Mouse (Mus musculus): ENCODE measurements around the gene Vps54. TPM values are rescaled to one million over a fixed set of nuclear protein-coding genes. Genes with fewer than 3 reads are reported as not detected.

Vps54 gene
- polyA plus RNA-seq, 1 experiment from 2014 or later: 9.6 TPM

DNA sequence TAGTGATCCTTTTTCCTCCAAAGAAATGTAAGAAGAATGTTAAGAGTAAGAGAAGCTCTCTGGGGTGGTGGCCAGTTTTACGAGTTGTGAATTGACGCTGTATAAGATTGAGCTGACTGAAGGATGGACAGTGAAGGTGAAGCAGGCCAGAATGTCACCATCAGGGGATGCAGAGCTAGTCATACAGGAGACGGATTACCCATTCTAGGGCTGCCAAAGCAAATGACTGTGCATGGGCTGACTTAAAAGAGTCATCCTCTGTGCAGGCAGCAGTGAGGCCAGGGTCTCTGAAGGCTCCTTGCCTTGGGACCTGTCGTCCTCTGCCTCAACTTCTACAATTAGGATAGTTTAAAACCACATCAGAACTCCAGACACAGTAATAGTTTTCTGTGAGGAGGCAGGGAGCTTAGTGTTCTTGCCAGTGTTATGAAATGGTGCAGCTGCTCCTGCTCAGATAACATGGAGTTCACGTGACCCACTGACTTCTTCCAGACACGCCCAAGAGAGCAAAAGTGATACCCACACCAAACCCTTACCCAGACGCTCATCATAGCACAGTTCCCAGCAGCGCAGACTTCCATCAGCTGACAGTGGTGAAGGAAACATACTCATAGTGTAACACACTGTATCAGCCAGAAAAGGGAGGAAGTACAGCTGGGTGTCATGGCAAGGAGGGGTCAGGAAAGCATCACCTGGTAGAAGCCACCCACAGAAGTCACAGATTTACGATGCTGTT, 75.0 kb downstream of the Vps54 start:
- ATAC-seq (ENCODE audit: insufficient read depth, low FRiP score): peak; percentile 37; the same call in 1 of the 2 replicates
- Histone ChIP-seq H3K4me1 (ENCODE audit: control insufficient read depth, insufficient read depth, low read length) (no peaks in the 10 kb centered on the region), H3K9ac (ENCODE audit: low read length) (no peak overlapping the region), H3K27me3 (ENCODE audit: control insufficient read depth, insufficient read depth, low read length) (no peaks in the 10 kb centered on the region), H3K9me3 (replicated peaks; ENCODE audit: control insufficient read depth, low read length) (no peaks in the 10 kb centered on the region), H3K4me2 (ENCODE audit: low read depth, low read length) (no peak overlapping the region), H3K27ac (ENCODE audit: low read length) (no peak overlapping the region), H3K36me3 (ENCODE audit: control insufficient read depth, insufficient read depth, low read length) (peaks cover 13% of the 10 kb centered on the region), H3K4me3 (replicated peaks; ENCODE audit: low read length) (no peak overlapping the region)
- 62% methylated on average over 9 of the region's 9 CpGs for WGBS

DNA sequence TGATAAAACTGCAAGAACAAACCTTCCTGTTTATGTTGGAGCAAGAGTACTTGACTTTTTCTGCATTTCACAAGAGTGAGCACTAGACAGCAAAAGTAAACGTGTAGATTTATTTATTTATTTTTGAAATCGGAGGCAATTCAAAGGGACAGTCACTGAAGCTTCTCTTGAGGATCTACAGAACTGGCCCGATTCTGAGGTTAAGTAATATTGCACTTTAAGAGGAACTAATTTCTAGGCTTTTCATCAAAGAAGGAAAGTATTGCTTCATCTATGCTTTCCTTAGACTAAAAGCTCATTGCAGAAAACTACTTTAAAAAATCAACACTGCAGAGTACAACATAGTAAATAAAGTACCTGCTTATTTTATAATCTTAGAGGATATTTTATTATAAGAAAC, 82.5 kb downstream of the Vps54 start:
- ATAC-seq (ENCODE audit: insufficient read depth, low FRiP score): no peak
- Histone ChIP-seq H3K27me3 (ENCODE audit: control insufficient read depth, insufficient read depth, low read length) (no peaks in the 10 kb centered on the region), H3K9me3 (replicated peaks; ENCODE audit: control insufficient read depth, low read length) (no peaks in the 10 kb centered on the region), H3K4me1 (ENCODE audit: control insufficient read depth, insufficient read depth, low read length) (no peaks in the 10 kb centered on the region), H3K4me2 (ENCODE audit: low read depth, low read length) (no peak overlapping the region), H3K36me3 (ENCODE audit: control insufficient read depth, insufficient read depth, low read length) (0 out of 2 replicates have a peak, but pooled peaks cover 3% of the 10 kb centered on the region), H3K9ac (ENCODE audit: low read length) (no peak overlapping the region), H3K4me3 (replicated peaks; ENCODE audit: low read length) (no peak overlapping the region), H3K27ac (ENCODE audit: low read length) (no peak overlapping the region)
- WGBS: 54% methylated on average over 3 of the region's 3 CpGs

DNA sequence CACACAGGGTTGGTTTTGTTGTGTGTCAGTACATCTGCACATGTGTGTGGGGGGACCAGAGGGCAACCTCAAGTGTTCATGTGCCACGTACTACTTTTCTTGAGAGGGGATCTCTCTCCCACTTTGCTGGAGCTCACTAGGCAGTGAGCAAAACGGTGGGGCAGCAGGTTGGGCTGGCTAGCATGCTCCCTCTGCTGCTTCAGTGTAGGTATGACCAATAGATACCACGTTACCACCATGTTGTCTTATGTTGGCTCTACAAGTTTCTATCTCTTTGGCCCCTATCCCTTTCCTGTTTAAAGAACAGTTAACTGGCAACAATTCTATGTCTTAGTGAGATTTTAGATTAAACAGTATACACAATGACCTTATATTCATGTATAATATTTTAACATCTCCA, 83.3 kb downstream of the Vps54 start:
- Histone ChIP-seq H3K9ac (ENCODE audit: low read length) (no peak overlapping the region), H3K4me2 (ENCODE audit: low read depth, low read length) (no peak overlapping the region), H3K9me3 (replicated peaks; ENCODE audit: control insufficient read depth, low read length) (no peaks in the 10 kb centered on the region), H3K27ac (ENCODE audit: low read length) (no peak overlapping the region), H3K4me3 (replicated peaks; ENCODE audit: low read length) (no peak overlapping the region), H3K4me1 (ENCODE audit: control insufficient read depth, insufficient read depth, low read length) (no peaks in the 10 kb centered on the region), H3K36me3 (ENCODE audit: control insufficient read depth, insufficient read depth, low read length) (peaks cover 3% of the 10 kb centered on the region; the same call in 1 of the 2 replicates), H3K27me3 (ENCODE audit: control insufficient read depth, insufficient read depth, low read length) (no peaks in the 10 kb centered on the region)
- ATAC-seq (ENCODE audit: insufficient read depth, low FRiP score): no peak
- 82% methylated on average over 3 of the region's 3 CpGs for WGBS

DNA sequence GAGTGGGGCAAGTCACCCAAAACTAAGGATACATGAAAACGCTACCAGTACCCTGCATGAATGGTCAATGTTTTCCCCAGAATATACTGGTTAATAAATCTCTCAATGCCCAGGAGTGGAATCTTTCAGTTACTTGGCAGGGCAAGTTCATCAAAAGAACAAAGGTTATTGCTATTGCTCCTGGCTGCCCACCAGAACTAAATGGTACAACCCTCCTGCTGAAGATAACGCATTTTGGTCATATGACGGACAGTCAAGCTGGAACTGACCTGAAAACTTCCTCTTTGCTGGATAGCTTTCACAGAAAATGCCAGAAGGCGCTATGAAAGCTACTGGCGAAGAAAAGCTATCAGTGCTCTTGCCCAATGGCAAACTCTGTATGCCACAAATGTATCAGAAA, 86.7 kb downstream of the Vps54 start:
- no peaks in the 10 kb centered on the region for H3K4me1 ChIP-seq (ENCODE audit: control insufficient read depth, insufficient read depth, low read length)
- H3K9me3 ChIP-seq (replicated peaks; ENCODE audit: control insufficient read depth, low read length): no peaks in the 10 kb centered on the region
- no peak overlapping the region for H3K9ac ChIP-seq (ENCODE audit: low read length)
- no peaks in the 10 kb centered on the region for H3K27me3 ChIP-seq (ENCODE audit: control insufficient read depth, insufficient read depth, low read length)
- no peak overlapping the region for H3K4me2 ChIP-seq (ENCODE audit: low read depth, low read length)
- WGBS: 93% methylated on average over 5 of the region's 5 CpGs
- peaks cover 5% of the 10 kb centered on the region for H3K36me3 ChIP-seq (ENCODE audit: control insufficient read depth, insufficient read depth, low read length)
- no peak overlapping the region for H3K4me3 ChIP-seq (replicated peaks; ENCODE audit: low read length)
- no peak for ATAC-seq (ENCODE audit: insufficient read depth, low FRiP score)
- H3K27ac ChIP-seq (ENCODE audit: low read length): no peak overlapping the region

DNA sequence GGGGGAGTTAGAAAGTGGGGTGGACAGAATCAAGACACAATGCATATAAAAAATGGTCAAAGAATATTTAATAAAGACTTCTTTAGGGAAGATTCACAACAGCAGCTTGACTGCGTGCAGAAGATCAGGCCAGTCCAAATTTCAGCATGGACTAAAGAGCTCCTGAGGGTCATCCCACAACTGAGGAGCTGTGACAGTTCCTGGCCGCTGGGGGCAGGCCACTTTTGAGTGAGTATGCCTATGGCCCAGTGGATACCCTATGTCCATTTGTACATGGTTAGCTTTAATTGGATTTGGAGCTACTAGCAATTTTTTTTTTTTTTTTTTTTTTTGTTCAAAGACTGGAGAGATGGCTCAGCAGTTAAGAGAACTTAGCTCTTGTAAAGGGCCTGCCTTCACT, 87.7 kb downstream of the Vps54 start:
- H3K4me3 ChIP-seq (replicated peaks; ENCODE audit: low read length): no peak overlapping the region
- no peaks in the 10 kb centered on the region for H3K9me3 ChIP-seq (replicated peaks; ENCODE audit: control insufficient read depth, low read length)
- H3K27ac ChIP-seq (ENCODE audit: low read length): no peak overlapping the region
- no peak overlapping the region for H3K9ac ChIP-seq (ENCODE audit: low read length)
- H3K4me1 ChIP-seq (ENCODE audit: control insufficient read depth, insufficient read depth, low read length): no peaks in the 10 kb centered on the region
- ATAC-seq (ENCODE audit: insufficient read depth, low FRiP score): no peak
- no peak overlapping the region for H3K4me2 ChIP-seq (ENCODE audit: low read depth, low read length)
- H3K36me3 ChIP-seq (ENCODE audit: control insufficient read depth, insufficient read depth, low read length): peaks cover 5% of the 10 kb centered on the region
- H3K27me3 ChIP-seq (ENCODE audit: control insufficient read depth, insufficient read depth, low read length): no peaks in the 10 kb centered on the region
- 74% methylated on average over 2 of the region's 2 CpGs for WGBS

DNA sequence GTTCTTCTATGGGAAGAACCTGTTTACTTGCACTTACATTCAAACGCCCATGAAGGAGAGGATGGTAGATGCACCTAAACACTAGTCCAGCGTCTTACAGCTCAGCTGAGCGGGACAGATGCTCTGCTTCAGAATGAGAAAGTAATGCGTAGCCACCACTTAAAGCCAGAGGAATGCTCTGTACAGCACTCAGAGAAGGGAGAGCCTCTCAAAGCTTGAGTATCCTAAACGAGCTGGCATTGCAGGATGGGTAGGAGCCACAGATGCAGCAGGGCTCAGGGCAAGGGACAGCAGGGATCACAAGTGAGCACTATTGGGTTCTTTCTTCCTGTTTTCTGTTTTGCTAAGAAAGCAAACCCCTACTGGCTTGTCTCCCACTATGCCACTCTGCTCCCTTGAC, 88.4 kb downstream of the Vps54 start:
- H3K27me3 ChIP-seq (ENCODE audit: control insufficient read depth, insufficient read depth, low read length): no peaks in the 10 kb centered on the region

DNA sequence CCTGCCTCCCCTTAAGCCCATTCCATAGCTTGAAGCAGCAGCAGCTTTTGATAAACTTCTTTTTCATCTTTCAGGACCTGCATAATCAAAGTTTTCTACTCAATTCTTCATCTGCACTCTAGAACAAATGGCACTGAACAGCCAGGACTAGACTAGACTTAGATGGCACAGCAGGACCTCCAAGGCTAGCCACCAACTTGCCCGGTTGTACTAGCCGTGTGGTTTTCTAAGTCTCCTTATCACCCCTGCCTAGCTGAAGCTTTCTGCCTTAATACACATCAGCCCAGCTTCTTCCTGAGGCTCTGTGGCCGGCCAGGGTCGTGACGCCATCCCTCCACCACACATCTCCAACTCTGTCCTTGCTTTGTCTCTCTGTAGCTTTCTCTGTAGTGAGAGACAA, 89.1 kb downstream of the Vps54 start:
- Histone ChIP-seq H3K27ac (ENCODE audit: low read length) (no peak overlapping the region), H3K9ac (ENCODE audit: low read length) (no peak overlapping the region), H3K9me3 (replicated peaks; ENCODE audit: control insufficient read depth, low read length) (no peaks in the 10 kb centered on the region), H3K36me3 (ENCODE audit: control insufficient read depth, insufficient read depth, low read length) (peaks cover 5% of the 10 kb centered on the region), H3K4me2 (ENCODE audit: low read depth, low read length) (no peak overlapping the region), H3K27me3 (ENCODE audit: control insufficient read depth, insufficient read depth, low read length) (no peaks in the 10 kb centered on the region), H3K4me1 (ENCODE audit: control insufficient read depth, insufficient read depth, low read length) (no peaks in the 10 kb centered on the region), H3K4me3 (replicated peaks; ENCODE audit: low read length) (no peak overlapping the region)
- ATAC-seq (ENCODE audit: insufficient read depth, low FRiP score): no peak
- 84% methylated on average over 5 of the region's 5 CpGs for WGBS

More for the DNA sequence above, 88.4 kb downstream of the Vps54 start:
- Histone ChIP-seq H3K4me3 (replicated peaks; ENCODE audit: low read length) (no peak overlapping the region), H3K9ac (ENCODE audit: low read length) (no peak overlapping the region), H3K36me3 (ENCODE audit: control insufficient read depth, insufficient read depth, low read length) (peaks cover 5% of the 10 kb centered on the region), H3K4me2 (ENCODE audit: low read depth, low read length) (no peak overlapping the region), H3K27ac (ENCODE audit: low read length) (no peak overlapping the region), H3K4me1 (ENCODE audit: control insufficient read depth, insufficient read depth, low read length) (no peaks in the 10 kb centered on the region), H3K9me3 (replicated peaks; ENCODE audit: control insufficient read depth, low read length) (no peaks in the 10 kb centered on the region)
- ATAC-seq (ENCODE audit: insufficient read depth, low FRiP score): no peak
- WGBS: 86% methylated on average over 5 of the region's 5 CpGs

DNA sequence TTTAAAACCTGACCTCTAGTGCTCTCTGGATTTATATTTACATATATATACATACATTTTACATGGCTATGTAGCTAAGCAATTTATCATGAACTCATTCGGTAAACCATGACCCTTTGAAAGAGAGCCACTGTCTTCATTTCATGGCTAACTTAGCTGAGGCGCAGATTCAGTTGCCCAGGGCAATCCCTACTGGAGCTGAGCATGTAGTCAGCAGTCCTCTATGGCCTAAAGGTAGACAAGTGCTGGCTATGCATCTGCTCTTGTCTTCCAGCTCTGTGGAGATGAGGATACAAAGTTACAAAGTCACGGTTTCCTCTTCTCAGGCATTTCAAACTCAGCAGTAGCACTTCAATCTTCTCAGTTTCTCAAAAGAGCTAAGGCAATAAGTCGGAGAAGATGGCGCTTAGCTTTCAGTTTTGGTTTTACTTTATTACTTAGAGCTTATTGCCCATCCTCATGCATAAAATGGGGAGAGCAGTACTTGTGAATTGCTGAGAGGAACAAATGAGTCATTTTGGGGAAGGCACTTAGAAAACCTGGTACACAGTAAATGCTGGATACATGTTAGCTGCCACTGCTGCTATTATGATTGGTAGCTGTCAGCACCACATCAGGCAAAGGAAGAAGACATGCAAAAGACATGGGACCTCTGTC, 93.7 kb downstream of the Vps54 start:
- Histone ChIP-seq H3K27ac (ENCODE audit: low read length) (no peak overlapping the region), H3K36me3 (ENCODE audit: control insufficient read depth, insufficient read depth, low read length) (0 out of 2 replicates have a peak, but pooled peaks cover 5% of the 10 kb centered on the region), H3K27me3 (ENCODE audit: control insufficient read depth, insufficient read depth, low read length) (no peaks in the 10 kb centered on the region), H3K4me1 (ENCODE audit: control insufficient read depth, insufficient read depth, low read length) (no peaks in the 10 kb centered on the region), H3K4me3 (replicated peaks; ENCODE audit: low read length) (no peak overlapping the region), H3K4me2 (ENCODE audit: low read depth, low read length) (no peak overlapping the region), H3K9ac (ENCODE audit: low read length) (no peak overlapping the region), H3K9me3 (replicated peaks; ENCODE audit: control insufficient read depth, low read length) (no peaks in the 10 kb centered on the region)
- ATAC-seq (ENCODE audit: insufficient read depth, low FRiP score): no peak
- WGBS: 92% methylated on average over 5 of the region's 5 CpGs

DNA sequence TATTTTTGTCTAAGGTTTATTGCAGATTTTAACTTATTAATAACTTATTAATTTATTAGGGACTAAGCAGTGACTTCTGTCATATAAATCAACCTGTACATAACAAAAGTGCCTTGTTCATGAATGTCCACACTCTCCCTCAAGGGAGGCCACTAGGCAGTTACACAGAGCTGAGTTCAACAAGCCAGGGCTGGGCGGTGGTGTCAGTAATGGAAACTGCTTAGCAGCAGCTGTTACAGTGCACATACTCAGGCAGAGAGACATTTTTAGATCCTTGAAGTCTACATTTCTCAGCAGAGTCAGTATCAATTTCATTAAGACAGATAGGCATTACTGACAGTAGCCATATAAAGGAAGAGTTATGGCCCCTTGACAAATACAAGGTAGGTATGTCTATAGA, 98.8 kb downstream of the Vps54 start:
- 66% methylated on average over 1 of the region's 1 CpGs for WGBS
- Histone ChIP-seq H3K36me3 (ENCODE audit: control insufficient read depth, insufficient read depth, low read length) (peaks cover 2% of the 10 kb centered on the region; the same call in 1 of the 2 replicates), H3K4me3 (replicated peaks; ENCODE audit: low read length) (no peak overlapping the region), H3K27ac (ENCODE audit: low read length) (no peak overlapping the region), H3K4me2 (ENCODE audit: low read depth, low read length) (no peak overlapping the region), H3K4me1 (ENCODE audit: control insufficient read depth, insufficient read depth, low read length) (no peaks in the 10 kb centered on the region), H3K27me3 (ENCODE audit: control insufficient read depth, insufficient read depth, low read length) (no peaks in the 10 kb centered on the region), H3K9me3 (replicated peaks; ENCODE audit: control insufficient read depth, low read length) (no peaks in the 10 kb centered on the region), H3K9ac (ENCODE audit: low read length) (no peak overlapping the region)
- ATAC-seq (ENCODE audit: insufficient read depth, low FRiP score): no peak

All from stomach, embryonic 16.5 days (tissue).